8 mouse cellular contexts compared by ENCODE assay signal in genomic region chr17:12723986-12724766, GRCm38 (mm10). TPM values are rescaled to one million over a fixed set of nuclear protein-coding genes. Genes with fewer than 3 reads are reported as not detected.
DNase-seq lines count a peak whose midpoint lies in the region; ATAC-seq lines count a peak whose summit lies in the region.
"Had no signal": no experiment of that assay in that cellular context is flagged by ENCODE, and none has a peak within 500 bp of the region (broad histone marks: within the 10 kb centered on the region; RNA-seq: fewer than 3 reads in every experiment).

No protein-coding gene starts in this region.

- intact Hi-C loops in heart, postnatal 14 days (cut with DNase I) = loop anchor here (2.0 to 5.0 kb wide), 3 partner anchors 15 to 68 kb away; no protein-coding TSS in a partner anchor
- intact Hi-C loops in left cerebral cortex, postnatal 10 days (cut with DNase I) = no loop called here

- H3K4me1 ChIP-seq in liver, embryonic 11.5 days (replicated peaks; ENCODE audit: control insufficient read depth, insufficient read depth, low read length) = peaks cover 30% of the 10 kb centered on the region
- H3K4me1 ChIP-seq in forebrain, embryonic 15.5 days = peaks cover 14% of the 10 kb centered on the region

- no peaks in the 10 kb centered on the region for H3K9me3 ChIP-seq in liver, embryonic 11.5 days (ENCODE audit: control insufficient read depth, low read length)
- no peaks in the 10 kb centered on the region for H3K9me3 ChIP-seq in forebrain, embryonic 15.5 days

- H3K4me2 ChIP-seq in liver, embryonic 11.5 days = peak overlapping the region; percentile 27; the same call in 1 of the 2 replicates
- no peak overlapping the region for H3K4me2 ChIP-seq in forebrain, embryonic 15.5 days (replicated peaks)

- ATAC-seq in liver, embryonic 11.5 days (replicated peaks; ENCODE audit: low FRiP score) = peak; percentile 95
- no peak for ATAC-seq in activated CD4-positive, CD25-positive, alpha-beta regulatory T cell, adult 4 months
- no peak for ATAC-seq in forebrain, embryonic 15.5 days (replicated peaks)

- no peak overlapping the region for H3K9ac ChIP-seq in liver, embryonic 11.5 days (ENCODE audit: low read depth, low read length)
- H3K9ac ChIP-seq in forebrain, embryonic 15.5 days (replicated peaks) = no peak overlapping the region

- peak; percentile 52 for DNase-seq in MEL-GATA-1-ER (ENCODE audit: extremely low read depth, low read depth)
- DNase-seq in adrenal gland, postnatal 36 days = peak; percentile 52 to 56
- peak; percentile 36 to 56 for DNase-seq in heart, postnatal 14 days
- DNase-seq in liver, embryonic 11.5 days (ENCODE audit: low spot score) = no peak
- no peak for DNase-seq in left cerebral cortex, postnatal 10 days (ENCODE audit: extremely low spot score in 1 of 2, low spot score in 2 of 2)

- H3K4me3 ChIP-seq in liver, embryonic 11.5 days (ENCODE audit: low read depth, low read length) = no peak overlapping the region
- no peak overlapping the region for H3K4me3 ChIP-seq in forebrain, embryonic 15.5 days
- H3K4me3 ChIP-seq: myocyte had no signal

- H3K27ac ChIP-seq in liver, embryonic 11.5 days (ENCODE audit: low read depth, low read length) = peak overlapping the region; percentile 60
- no peak overlapping the region for H3K27ac ChIP-seq in forebrain, embryonic 15.5 days (replicated peaks)

- H3K36me3 ChIP-seq in liver, embryonic 11.5 days (ENCODE audit: control insufficient read depth, insufficient read depth, low read length) = peaks cover 13% of the 10 kb centered on the region
- H3K36me3 ChIP-seq in forebrain, embryonic 15.5 days = peaks cover 27% of the 10 kb centered on the region; the same call in 1 of the 2 replicates

- WGBS in liver, embryonic 11.5 days = 38% methylated on average over 5 of the region's 5 CpGs
- 95% methylated on average over 5 of the region's 5 CpGs for WGBS in forebrain, embryonic 15.5 days

- H3K27me3 ChIP-seq in liver, embryonic 11.5 days (replicated peaks; ENCODE audit: control insufficient read depth, insufficient read depth, low read length) = no peaks in the 10 kb centered on the region
- H3K27me3 ChIP-seq in forebrain, embryonic 15.5 days = no peaks in the 10 kb centered on the region

RNA-seq across cellular contexts. Expression of gene Igf2r, which starts 45.3 kb away (rescaled TPM):
- total RNA-seq in adrenal gland, postnatal 36 days (2021) = 10 to 100 TPM; 76.5 to 97.4 TPM
- total RNA-seq in heart, postnatal 14 days (2021) = 100 to 1,000 TPM; 131 to 132 TPM
- polyA plus RNA-seq in liver, embryonic 11.5 days (2014; fragmentation: Nextera tagmentation; extraction: Ambion mirVana) = 41.8 and 43.7 TPM in 2 replicates
- 10 to 100 TPM; 23.9 to 33.2 TPM for polyA plus RNA-seq in activated CD4-positive, CD25-positive, alpha-beta regulatory T cell, adult 4 months (2017; shearing (Covaris generic))
- 10.8 and 11.0 TPM in 2 replicates for polyA plus RNA-seq in forebrain, embryonic 15.5 days (2015; fragmentation: Nextera tagmentation; extraction: Ambion mirVana)
- total RNA-seq in left cerebral cortex, postnatal 10 days (2021) = 10 to 100 TPM; 24.9 to 25.6 TPM

RNA-seq across cellular contexts. Expression of gene Slc22a1, which starts 48.5 kb away (rescaled TPM):
- under 1 TPM in 1 of 2 experiments, not detected in 1; 0.33 TPM for total RNA-seq in adrenal gland, postnatal 36 days (2021)
- total RNA-seq in heart, postnatal 14 days (2021) = 1 to 10 TPM; 6.5 to 9.0 TPM
- polyA plus RNA-seq in liver, embryonic 11.5 days (2014; fragmentation: Nextera tagmentation; extraction: Ambion mirVana) = 0.10 TPM in 1 of 2 replicates, not detected in the other
- polyA plus RNA-seq in activated CD4-positive, CD25-positive, alpha-beta regulatory T cell, adult 4 months (2017; shearing (Covaris generic)) = under 1 TPM in 1 of 2 experiments, not detected in 1; 0.81 TPM
- polyA plus RNA-seq in forebrain, embryonic 15.5 days (2015; fragmentation: Nextera tagmentation; extraction: Ambion mirVana) = not detected in 2 replicates
- 1 to 10 TPM; 2.2 to 2.7 TPM for total RNA-seq in left cerebral cortex, postnatal 10 days (2021)
- polyA plus RNA-seq: myocyte had no signal

Comparison
In these comparisons a context has a peak if more than half of its experiments do, and no peak if none do; other contexts are left out.
1. DNase-seq: peak in MEL-GATA-1-ER (single experiment), adrenal gland, postnatal 36 days (2 of 2) and heart, postnatal 14 days (2 of 2); none in liver, embryonic 11.5 days (single experiment) and left cerebral cortex, postnatal 10 days (0 of 2).